Mouse (Mus musculus) heart, postnatal 0 days (tissue): ENCODE measurements around the gene Hoxc12. TPM values are rescaled to one million over a fixed set of nuclear protein-coding genes. Genes with fewer than 3 reads are reported as not detected.
A peak's percentile ranks its signal among the peaks of the same experiment; 100 is the strongest.

ENCODE experiments used
- ATAC-seq: fragments of 200-750 bp; cut with Nextera tagmentation; 2 replicates; pipeline ENCODE4 v1.8.0; 2017; ENCODE audit warnings: low read depth, moderate number of reproducible peaks, moderate library complexity; ENCODE audit not compliant: insufficient read depth
- DNase-seq: peaks from one replicate; pipeline ENCODE4 v3.0.0-alpha.2; 2016; ENCODE audit warnings: low spot score
- H3K27ac ChIP-seq: fragments of 300-500 bp; sonication (generic); 2 replicates; pipeline ENCODE4 v1.5.1; 2014; ENCODE audit warnings: low read depth, mild to moderate bottlenecking
- H3K27me3 ChIP-seq: fragments of 300-500 bp; sonication (generic); 2 replicates; pipeline ENCODE4 v1.6.1; 2014; ENCODE audit warnings: low read length, mixed read lengths; ENCODE audit not compliant: control insufficient read depth, insufficient read depth
- H3K36me3 ChIP-seq: fragments of 300-500 bp; sonication (generic); replicated peaks from 2 replicates; pipeline ENCODE4 v1.6.1; 2014; ENCODE audit warnings: low read length, mixed read lengths; ENCODE audit not compliant: control insufficient read depth, insufficient read depth
- H3K4me1 ChIP-seq: fragments of 300-500 bp; sonication (generic); 2 replicates; pipeline ENCODE4 v1.6.1; 2014; ENCODE audit warnings: antibody characterized with exemption; ENCODE audit not compliant: control insufficient read depth, insufficient read depth
- H3K4me2 ChIP-seq: fragments of 300-500 bp; sonication (generic); 2 replicates; pipeline ENCODE4 v1.6.1; 2014; ENCODE audit warnings: low read depth, mild to moderate bottlenecking, low read length, moderate library complexity
- H3K4me3 ChIP-seq: fragments of 300-500 bp; sonication (generic); 2 replicates; pipeline ENCODE4 v1.5.1; 2014; ENCODE audit warnings: low read depth, low read length
- H3K9ac ChIP-seq: fragments of 300-500 bp; sonication (generic); replicated peaks from 2 replicates; pipeline ENCODE4 v1.6.1; 2014; ENCODE audit warnings: low read depth, low read length, mixed read lengths
- H3K9me3 ChIP-seq: fragments of 300-500 bp; sonication (generic); replicated peaks from 2 replicates; pipeline ENCODE4 v1.6.1; 2016; ENCODE audit warnings: low read length; ENCODE audit not compliant: control insufficient read depth
- CTCF ChIP-seq: IDR thresholded peaks from 2 replicates; pipeline ENCODE4 v1.5.1; 2016; ENCODE audit warnings: antibody characterized with exemption, control low read depth, low read depth
- EP300 ChIP-seq: IDR thresholded peaks from 2 replicates; pipeline ENCODE4 v1.6.1; 2016; ENCODE audit warnings: antibody characterized with exemption, low read depth
- WGBS: fragments of 180-500 bp; shearing (Covaris S2); extraction: QIAGEN DNeasy Blood & Tissue Kit; methylation state at CpG from one replicate; pipeline ENCODE4 v1.1.7; 2014; 5-methylcytosine and 5-hydroxymethylcytosine counted together
- polyA plus RNA-seq: library from polyadenylated mRNA; unstranded; fragments of >200 nt; fragmentation: Nextera tagmentation; extraction: Ambion mirVana; gene quantifications from 2 replicates; pipeline ENCODE4 v1.2.1, GENCODE M21; 2015
- total RNA-seq: library from RNA; depleted of rRNA; stranded (reverse); fragments of >200 nt; gene quantifications from 2 replicates; pipeline ENCODE4 v1.2.3, GENCODE M21; 2014; ENCODE audit warnings: low replicate concordance

The Hoxc12 gene
- total and polyA plus RNA-seq, 2 experiments from 2014 or later = not detected

DNA sequence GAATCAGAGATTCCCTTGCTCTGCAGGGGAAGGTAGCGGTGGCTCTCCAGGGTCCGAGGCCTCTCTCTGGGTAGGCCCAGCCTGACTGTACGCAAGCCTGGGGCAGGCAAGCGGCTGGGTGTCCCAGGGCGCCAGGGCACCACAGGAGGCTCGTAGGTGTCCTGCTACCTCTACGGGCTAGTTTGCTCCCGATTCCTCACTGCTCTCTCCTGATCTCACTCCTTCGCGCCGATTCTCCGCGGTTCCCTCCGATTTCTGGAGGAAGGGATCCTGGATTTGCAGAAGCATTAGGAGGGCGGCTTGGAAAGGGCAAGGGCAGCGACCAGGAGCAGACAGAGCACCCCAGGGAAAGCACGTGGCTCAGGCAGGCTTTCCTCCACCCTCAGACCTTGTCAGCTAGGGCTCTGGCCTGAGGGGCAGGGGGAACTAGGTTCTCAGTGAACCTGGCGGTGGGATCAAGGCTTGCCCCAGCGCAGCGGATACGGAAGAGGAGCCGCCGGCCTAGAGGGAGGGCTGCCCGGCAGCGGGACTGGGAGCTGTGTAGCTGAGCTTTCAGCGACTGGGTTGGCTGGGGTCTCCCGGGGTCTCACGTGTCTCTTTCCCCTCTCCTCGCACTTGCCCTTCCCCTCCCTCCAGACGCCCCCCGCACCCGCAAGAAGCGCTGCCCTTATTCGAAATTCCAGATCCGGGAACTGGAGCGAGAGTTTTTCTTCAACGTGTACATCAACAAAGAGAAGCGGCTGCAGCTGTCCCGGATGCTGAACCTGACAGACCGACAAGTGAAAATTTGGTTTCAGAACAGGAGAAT, 19.5 kb downstream of the Hoxc12 start:
- under 1% methylated on average over 33 of the region's 40 CpGs for WGBS
- no peak overlapping the region for H3K27ac ChIP-seq
- no peak for ATAC-seq
- H3K9me3 ChIP-seq = no peaks in the 10 kb centered on the region
- no peak overlapping the region for H3K9ac ChIP-seq
- H3K4me3 ChIP-seq = no peak overlapping the region; the same call in 1 of the 2 replicates
- H3K4me2 ChIP-seq = no peak overlapping the region
- no peaks in the 10 kb centered on the region for H3K36me3 ChIP-seq
- DNase-seq = no peak
- no peak for TF ChIP-seq EP300
- TF ChIP-seq CTCF = no peak
- H3K27me3 ChIP-seq = peaks cover 98% of the 10 kb centered on the region
- no peaks in the 10 kb centered on the region for H3K4me1 ChIP-seq

DNA sequence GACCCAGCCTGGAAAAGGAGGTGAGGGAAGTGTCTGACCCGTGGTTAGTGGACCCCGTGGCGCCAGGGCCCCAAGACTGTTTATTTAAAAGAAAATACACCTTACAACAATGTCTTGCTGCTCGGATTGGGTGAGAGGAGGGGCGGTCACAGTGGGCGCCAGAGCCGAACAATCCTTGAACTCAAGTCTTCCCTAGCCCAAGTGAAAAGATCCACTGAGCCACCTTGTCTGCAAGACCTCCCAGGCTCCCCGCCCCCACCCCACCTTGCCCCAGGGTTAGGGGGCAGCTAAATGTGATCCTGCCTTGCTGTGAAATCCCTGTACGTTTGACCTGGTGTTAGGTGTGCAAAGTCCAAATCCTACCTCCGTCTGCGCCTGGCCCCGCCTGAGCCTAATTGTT, 20.3 kb downstream of the Hoxc12 start:
- WGBS = under 1% methylated on average over 12 of the region's 12 CpGs
- Histone ChIP-seq H3K9me3 (no peaks in the 10 kb centered on the region), H3K4me2 (no peak overlapping the region), H3K9ac (no peak overlapping the region), H3K27ac (no peak overlapping the region), H3K4me1 (no peaks in the 10 kb centered on the region), H3K36me3 (no peaks in the 10 kb centered on the region), H3K27me3 (peaks cover 98% of the 10 kb centered on the region), H3K4me3 (no peak overlapping the region)
- ATAC-seq (no peak), DNase-seq (no peak)
- TF ChIP-seq EP300 (no peak), CTCF (no peak)

DNA sequence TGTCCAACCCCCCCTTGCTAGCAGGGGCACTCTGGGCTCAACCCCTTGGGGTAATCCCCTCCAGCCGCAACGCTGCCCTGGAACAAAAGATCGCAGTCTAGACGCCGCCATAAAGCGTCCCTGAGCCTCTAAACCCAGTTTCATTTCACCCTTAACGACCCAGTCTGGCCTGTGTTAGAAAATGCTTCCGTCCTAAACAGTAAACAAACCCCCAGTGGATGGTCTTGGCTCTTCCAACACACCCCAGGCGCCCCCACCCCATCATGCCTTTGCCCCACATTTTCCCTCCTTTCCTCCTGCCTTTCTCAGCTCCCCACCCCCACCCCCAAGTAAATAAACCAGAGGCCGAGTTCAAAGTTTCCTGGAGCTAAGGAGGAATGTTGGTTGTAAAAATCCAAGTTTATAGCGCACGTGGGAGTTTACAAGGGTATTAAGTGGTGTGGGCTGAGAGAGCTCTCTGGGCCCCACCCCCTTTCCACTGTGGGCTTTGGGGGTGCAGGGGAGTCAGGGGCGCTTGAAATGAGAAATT, 23.2 kb downstream of the Hoxc12 start:
- Histone ChIP-seq H3K27me3 (peaks cover 97% of the 10 kb centered on the region), H3K9me3 (no peaks in the 10 kb centered on the region), H3K9ac (no peak overlapping the region), H3K4me2 (no peak overlapping the region), H3K4me3 (no peak overlapping the region), H3K27ac (no peak overlapping the region), H3K4me1 (no peaks in the 10 kb centered on the region), H3K36me3 (no peaks in the 10 kb centered on the region)
- WGBS = 1% methylated on average over 13 of the region's 13 CpGs
- ATAC-seq (no peak), DNase-seq (no peak)
- TF ChIP-seq EP300 = no peak
- no peak for TF ChIP-seq CTCF

DNA sequence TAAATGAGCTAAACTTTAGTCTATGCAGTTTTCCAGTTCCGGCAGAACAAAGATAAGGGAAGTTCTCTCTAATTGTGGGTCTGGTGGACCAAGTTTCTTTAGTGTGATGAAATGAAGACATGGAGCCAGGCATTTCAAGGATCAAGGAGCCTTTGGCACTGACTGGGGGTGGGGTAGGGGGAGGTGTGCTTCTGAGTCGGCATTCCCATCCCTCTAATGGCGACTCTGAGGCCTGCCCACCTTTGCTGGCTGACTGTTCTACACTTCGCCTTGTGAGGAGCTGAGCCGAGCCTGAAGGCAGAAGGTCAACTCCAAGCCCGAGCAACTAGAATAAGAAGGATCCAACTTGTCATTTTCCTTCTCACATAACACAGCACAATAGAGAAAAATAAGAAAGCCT, 25.2 kb downstream of the Hoxc12 start:
- Histone ChIP-seq H3K9ac (no peak overlapping the region), H3K36me3 (no peaks in the 10 kb centered on the region), H3K9me3 (no peaks in the 10 kb centered on the region), H3K4me2 (no peak overlapping the region), H3K27ac (no peak overlapping the region), H3K4me1 (no peaks in the 10 kb centered on the region), H3K27me3 (peaks cover 98% of the 10 kb centered on the region), H3K4me3 (no peak overlapping the region)
- 3% methylated on average over 6 of the region's 6 CpGs for WGBS
- ATAC-seq (no peak), DNase-seq (no peak)
- TF ChIP-seq CTCF (no peak), EP300 (no peak)

DNA sequence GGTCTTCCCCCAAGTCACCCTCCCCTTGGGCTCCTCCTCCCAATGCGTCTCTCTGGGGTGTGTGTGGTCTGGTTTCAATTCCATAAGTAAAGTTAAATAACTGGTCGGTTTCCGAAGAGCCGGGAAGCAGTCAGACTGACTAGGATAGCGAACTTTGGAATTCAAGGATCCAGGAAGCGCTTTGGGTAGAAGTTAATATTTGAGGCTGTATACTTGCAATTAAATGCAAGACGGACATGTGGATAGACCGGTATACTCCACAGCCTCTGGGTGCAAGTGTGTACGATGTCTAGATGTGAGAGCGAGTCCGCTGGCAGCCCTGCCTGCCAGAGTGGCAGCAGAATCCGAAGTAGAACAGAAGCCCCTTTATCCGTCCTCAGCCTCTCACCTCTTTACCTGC, 25.9 kb downstream of the Hoxc12 start:
- ATAC-seq (no peak), DNase-seq (no peak)
- H3K9me3 ChIP-seq = no peaks in the 10 kb centered on the region
- no peak overlapping the region for H3K4me2 ChIP-seq
- no peak overlapping the region for H3K27ac ChIP-seq
- peaks cover 98% of the 10 kb centered on the region for H3K27me3 ChIP-seq
- no peak overlapping the region for H3K9ac ChIP-seq
- H3K4me1 ChIP-seq = no peaks in the 10 kb centered on the region
- WGBS = 2% methylated on average over 13 of the region's 13 CpGs
- no peak overlapping the region for H3K4me3 ChIP-seq
- no peak for TF ChIP-seq EP300
- H3K36me3 ChIP-seq = no peaks in the 10 kb centered on the region

DNA sequence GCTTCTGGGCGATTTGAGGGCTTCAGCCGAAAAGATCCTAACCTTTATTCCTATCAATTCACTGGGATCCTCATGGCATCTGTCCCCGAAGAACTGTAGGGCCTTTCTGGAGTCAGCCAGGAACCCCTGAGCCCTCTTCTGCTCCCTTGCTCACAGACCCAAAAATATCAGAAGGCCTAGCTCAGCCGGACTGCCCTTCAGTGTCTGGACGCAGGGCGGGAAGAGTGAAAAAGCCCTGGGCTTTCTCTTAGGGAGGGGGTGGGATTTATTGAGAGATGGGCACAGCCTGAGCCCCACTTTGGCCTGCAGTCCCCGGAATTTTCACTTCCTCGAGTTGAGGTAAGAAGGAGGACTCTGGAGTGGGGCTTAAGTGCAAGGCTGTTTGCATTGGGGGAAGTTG, 26.7 kb downstream of the Hoxc12 start:
- H3K9me3 ChIP-seq = no peaks in the 10 kb centered on the region
- DNase-seq (no peak), ATAC-seq (no peak)
- no peak overlapping the region for H3K27ac ChIP-seq
- H3K36me3 ChIP-seq = no peaks in the 10 kb centered on the region
- H3K4me3 ChIP-seq = 0 out of 2 replicates have a peak overlapping the region, but pooled peaks have one; percentile 1
- peaks cover 98% of the 10 kb centered on the region for H3K27me3 ChIP-seq
- WGBS = 5% methylated on average over 8 of the region's 8 CpGs
- H3K4me2 ChIP-seq = no peak overlapping the region
- no peak for TF ChIP-seq EP300
- no peaks in the 10 kb centered on the region for H3K4me1 ChIP-seq
- H3K9ac ChIP-seq = no peak overlapping the region
